Mouse (Mus musculus) liver, embryonic 14.5 days (tissue): ENCODE data around the gene Foxk1. TPM values are rescaled to one million over a fixed set of nuclear protein-coding genes. Genes with fewer than 3 reads are reported as not detected.
A peak's percentile ranks its signal among the peaks of the same experiment; 100 is the strongest.

Experiments
- ATAC-seq: fragments of 200-750 bp; cut with Nextera tagmentation; 2 replicates; pipeline ENCODE4 v1.8.0; 2017; ENCODE audit warnings: moderate number of reproducible peaks, mild to moderate bottlenecking, moderate library complexity; ENCODE audit not compliant: insufficient read depth
- DNase-seq, 3 experiments: peaks; one replicate each; pipeline ENCODE4 v3.0.0-alpha.2; 2012 to 2013; ENCODE audit warnings: low read depth in 3 of 3, low spot score in 3 of 3
- H3K27ac ChIP-seq: fragments of 300-500 bp; sonication (generic); 2 replicates; pipeline ENCODE4 v1.5.1; 2014; ENCODE audit warnings: moderate library complexity, mild to moderate bottlenecking, control low read depth, inconsistent platforms
- H3K27me3 ChIP-seq: fragments of 300-500 bp; sonication (generic); 2 replicates; pipeline ENCODE4 v1.6.1; 2014; ENCODE audit warnings: mild to moderate bottlenecking, low read length, moderate library complexity; ENCODE audit not compliant: control insufficient read depth, insufficient read depth
- H3K36me3 ChIP-seq: fragments of 300-500 bp; sonication (generic); replicated peaks from 2 replicates; pipeline ENCODE4 v1.6.1; 2014; ENCODE audit warnings: low read depth; ENCODE audit not compliant: control insufficient read depth, insufficient read depth
- H3K4me1 ChIP-seq, 2 experiments: fragments of 200-500 bp in 1 of 2; fragments of 300-500 bp in 1 of 2; sonication (generic) in 1 of 2; replicated peaks; 2 replicates each; pipeline ENCODE4 v1.6.1; 2012 to 2014; ENCODE audit warnings: antibody characterized with exemption in 1 of 2, inconsistent platforms in 1 of 2, low read length in 1 of 2; ENCODE audit not compliant: control insufficient read depth in 2 of 2, insufficient read depth in 2 of 2
- H3K4me2 ChIP-seq: fragments of 300-500 bp; sonication (generic); 2 replicates; pipeline ENCODE4 v1.6.1; 2014; ENCODE audit warnings: low read depth, mild to moderate bottlenecking, control low read depth, moderate library complexity
- H3K4me3 ChIP-seq, 2 experiments: fragments of 200-500 bp in 1 of 2; fragments of 300-500 bp in 1 of 2; sonication (generic) in 1 of 2; 2 replicates each; pipeline ENCODE4 v1.5.1; 2012 to 2014; ENCODE audit warnings: low read depth in 2 of 2, low read length in 2 of 2, mild to moderate bottlenecking in 2 of 2, control low read depth in 1 of 2, inconsistent platforms in 1 of 2, moderate library complexity in 1 of 2; ENCODE audit not compliant: insufficient read depth in 1 of 2
- H3K9ac ChIP-seq: fragments of 300-500 bp; sonication (generic); replicated peaks from 2 replicates; pipeline ENCODE4 v1.6.1; 2014; ENCODE audit warnings: mild to moderate bottlenecking, control low read depth, moderate library complexity
- H3K9me3 ChIP-seq: fragments of 300-500 bp; sonication (generic); 2 replicates; pipeline ENCODE4 v1.6.1; 2016; ENCODE audit warnings: low read length, mixed read lengths; ENCODE audit not compliant: control insufficient read depth
- CTCF ChIP-seq: IDR thresholded peaks from 2 replicates; pipeline ENCODE4 v1.5.1; 2016; ENCODE audit warnings: antibody characterized with exemption, low read depth, control low read depth
- EP300 ChIP-seq: IDR thresholded peaks from 2 replicates; pipeline ENCODE4 v1.6.1; 2016; ENCODE audit warnings: antibody characterized with exemption, low read depth
- WGBS: fragments of 180-500 bp; shearing (Covaris S2); extraction: QIAGEN DNeasy Blood & Tissue Kit; methylation state at CpG from one replicate; pipeline ENCODE4 v1.1.7; 2014; ENCODE audit not compliant: insufficient replicate concordance; 5-methylcytosine and 5-hydroxymethylcytosine counted together
- polyA plus RNA-seq, 2 experiments: library from polyadenylated mRNA; depleted of rRNA in 1 of 2; stranded (reverse) in 1 of 2; unstranded in 1 of 2; fragments of >200 nt; fragmentation: Nextera tagmentation in 1 of 2; extraction: Ambion mirVana in 1 of 2; gene quantifications; 2 replicates each; pipeline versions ENCODE4 v1.2.1 to v1.2.3; 2012 to 2014

The Foxk1 gene
- polyA plus RNA-seq, 2 experiments: 1.1 to 2.4 TPM

DNA sequence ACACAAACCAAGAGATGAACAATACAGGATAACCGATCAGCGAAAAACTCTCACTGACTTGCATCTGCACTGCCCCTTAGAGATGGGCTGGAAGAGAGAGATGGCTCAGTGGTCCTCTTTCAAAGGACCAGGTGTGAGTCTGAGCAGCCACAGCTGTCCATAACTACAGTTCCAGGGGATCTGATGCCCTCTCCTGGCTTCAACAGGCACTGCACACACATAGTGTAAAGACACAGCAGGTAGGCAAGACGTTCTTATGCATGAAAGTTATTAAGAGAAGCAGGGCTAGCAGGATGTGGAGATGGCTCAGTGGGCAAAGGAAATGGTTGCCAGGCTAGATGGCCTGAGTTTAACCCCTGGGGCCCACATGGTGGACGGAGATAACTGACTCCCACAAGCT, 13.6 kb upstream of the Foxk1 start:
- no peak overlapping the region for H3K9ac ChIP-seq
- ATAC-seq: no peak
- 64% methylated on average over 4 of the region's 4 CpGs for WGBS
- no peak overlapping the region for H3K4me2 ChIP-seq
- no peak overlapping the region for H3K4me3 ChIP-seq
- H3K27ac ChIP-seq: no peak overlapping the region
- TF ChIP-seq EP300: no peak
- peak; percentile 72 for TF ChIP-seq CTCF
- H3K9me3 ChIP-seq: no peaks in the 10 kb centered on the region
- no peaks in the 10 kb centered on the region for H3K27me3 ChIP-seq
- no peak for DNase-seq
- H3K4me1 ChIP-seq: peaks cover 0 to 2% of the 10 kb centered on the region in 2 experiments; a peak in 1 of 4 replicates
- H3K36me3 ChIP-seq: no peaks in the 10 kb centered on the region

DNA sequence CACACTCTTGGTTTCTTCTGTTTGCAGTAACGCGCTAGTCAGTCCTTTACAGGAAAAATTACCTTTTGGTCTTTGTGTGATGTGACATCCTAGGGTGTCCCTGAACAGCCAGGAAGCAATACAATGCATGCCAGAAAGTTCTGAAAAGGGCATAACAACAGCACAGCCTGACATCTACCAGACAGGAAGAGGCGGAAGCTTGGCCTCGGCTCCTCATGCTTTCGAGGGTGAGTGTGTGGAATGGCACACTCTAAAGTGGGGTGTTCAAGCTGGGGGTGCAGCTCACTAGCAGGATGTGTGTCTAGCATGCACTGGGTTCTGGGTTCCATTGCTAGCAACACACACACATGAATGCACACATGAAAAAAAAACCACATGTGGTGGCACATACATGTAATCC, 9.6 kb upstream of the Foxk1 start:
- ATAC-seq: no peak
- H3K4me3 ChIP-seq: no peak overlapping the region
- H3K4me2 ChIP-seq: no peak overlapping the region
- H3K36me3 ChIP-seq: no peaks in the 10 kb centered on the region
- no peaks in the 10 kb centered on the region for H3K9me3 ChIP-seq
- TF ChIP-seq EP300 (no peak), CTCF (no peak)
- no peak overlapping the region for H3K27ac ChIP-seq
- WGBS: 63% methylated on average over 5 of the region's 5 CpGs
- H3K4me1 ChIP-seq: peaks cover 0 to 2% of the 10 kb centered on the region in 2 experiments; a peak in 1 of 4 replicates
- DNase-seq: no peak
- no peaks in the 10 kb centered on the region for H3K27me3 ChIP-seq
- H3K9ac ChIP-seq: no peak overlapping the region

DNA sequence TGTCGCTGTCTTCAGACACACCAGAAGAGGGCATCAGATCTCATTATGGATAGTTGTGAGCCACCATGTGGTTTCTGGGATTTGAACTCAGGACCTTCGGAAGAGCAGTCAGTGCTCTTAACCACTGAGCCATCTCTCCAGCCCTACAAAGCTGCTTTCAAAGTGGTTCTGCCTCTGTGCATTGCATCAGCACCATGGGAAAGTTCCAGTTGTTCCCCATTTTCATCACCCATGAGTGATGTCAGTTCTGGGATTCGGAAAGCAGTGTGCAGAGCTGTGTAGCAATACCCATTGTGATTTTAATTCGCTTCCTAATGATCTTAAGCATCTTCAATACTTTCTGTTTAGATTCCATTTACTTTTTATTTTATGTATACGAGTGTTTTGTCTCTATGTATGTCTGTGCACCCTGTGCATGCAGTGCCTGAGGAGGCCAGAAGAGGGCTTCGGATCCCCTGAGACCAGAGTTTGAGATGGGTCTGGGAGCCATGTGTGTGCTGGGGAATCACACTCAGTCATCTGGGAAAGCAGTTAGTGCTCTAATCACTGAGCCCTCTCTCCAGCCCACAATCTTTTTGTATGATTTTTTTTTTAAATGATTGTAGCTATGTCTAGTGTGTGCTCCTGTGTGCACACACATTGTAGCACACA, 6.6 kb upstream of the Foxk1 start:
- Histone ChIP-seq H3K9ac (no peak overlapping the region), H3K9me3 (no peaks in the 10 kb centered on the region), H3K36me3 (no peaks in the 10 kb centered on the region), H3K4me1 (peaks cover 0 to 2% of the 10 kb centered on the region in 2 experiments; a peak in 1 of 4 replicates), H3K4me3 (no peak overlapping the region), H3K27ac (no peak overlapping the region), H3K27me3 (no peaks in the 10 kb centered on the region), H3K4me2 (no peak overlapping the region)
- DNase-seq (no peak), ATAC-seq (no peak)
- 70% methylated on average over 6 of the region's 6 CpGs for WGBS
- TF ChIP-seq CTCF: peak; percentile 68
- no peak for TF ChIP-seq EP300

DNA sequence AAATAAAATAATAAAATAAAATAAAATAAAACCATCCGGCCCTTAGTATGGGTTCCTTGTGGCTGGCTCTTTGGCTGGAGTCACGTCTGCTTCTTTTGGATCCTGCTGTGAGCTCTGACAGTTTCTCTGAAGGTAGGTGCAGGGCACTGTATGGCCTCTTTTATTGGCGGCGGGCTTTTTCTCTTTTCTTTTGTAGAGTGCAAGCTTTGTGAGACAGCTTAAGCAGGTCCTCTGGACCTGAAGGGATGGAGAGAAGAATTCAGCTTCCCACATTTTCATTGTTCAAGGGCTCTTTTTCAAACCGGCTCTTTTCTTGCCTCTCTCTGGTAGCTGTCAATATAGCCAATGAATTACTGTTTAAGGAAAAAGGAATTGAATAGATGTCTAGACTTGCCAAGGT, 5.4 kb upstream of the Foxk1 start:
- no peak overlapping the region for H3K9ac ChIP-seq
- WGBS: 58% methylated on average over 5 of the region's 5 CpGs
- no peak overlapping the region for H3K4me3 ChIP-seq
- no peak for DNase-seq
- H3K9me3 ChIP-seq: no peaks in the 10 kb centered on the region
- H3K27ac ChIP-seq: no peak overlapping the region
- no peaks in the 10 kb centered on the region for H3K36me3 ChIP-seq
- ATAC-seq: no peak
- H3K27me3 ChIP-seq: no peaks in the 10 kb centered on the region
- no peak overlapping the region for H3K4me2 ChIP-seq
- TF ChIP-seq CTCF (no peak), EP300 (no peak)
- H3K4me1 ChIP-seq: peaks cover 6 to 13% of the 10 kb centered on the region in 2 experiments

DNA sequence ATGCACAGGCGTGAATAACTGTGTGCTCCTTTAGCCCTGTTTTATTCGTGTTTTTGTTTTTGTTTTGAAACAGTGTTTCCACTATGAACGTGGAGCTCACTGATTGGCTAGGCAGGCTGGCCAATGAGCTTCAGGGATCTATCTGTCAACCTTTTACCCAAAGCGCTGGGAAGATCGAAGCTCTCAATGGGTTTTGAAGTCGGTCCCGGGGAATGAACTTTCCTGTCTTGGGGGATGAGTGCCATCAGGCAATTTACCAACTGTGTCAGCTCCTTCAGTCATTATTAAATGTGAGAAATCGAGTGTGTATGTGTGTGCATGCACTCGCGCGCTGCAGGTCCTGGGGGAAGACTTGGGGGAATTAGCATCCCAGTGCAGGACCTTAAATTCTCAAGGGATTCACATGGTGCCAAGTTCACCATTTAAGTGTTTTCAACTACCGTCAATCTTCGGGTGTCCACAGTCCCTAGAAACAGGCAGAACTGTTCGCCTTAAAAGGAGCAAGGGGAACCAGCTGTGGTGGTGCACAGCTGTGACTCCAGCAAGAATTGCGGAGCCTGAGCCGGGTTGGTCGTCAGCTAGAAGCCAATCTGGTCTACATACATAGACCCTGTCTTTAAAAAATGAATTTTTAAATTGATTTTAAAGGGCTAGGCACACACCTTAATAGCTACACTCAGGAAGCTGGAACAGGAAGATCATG, 965 bp upstream of the Foxk1 start:
- H3K4me1 ChIP-seq: peaks cover 13 to 33% of the 10 kb centered on the region in 2 experiments

More for the DNA sequence above, 965 bp upstream of the Foxk1 start:
- 14% methylated on average over 17 of the region's 17 CpGs for WGBS
- H3K27ac ChIP-seq: no peak overlapping the region; the same call in none of the 2 replicates
- H3K4me2 ChIP-seq: peak overlapping the region; percentile 92
- H3K36me3 ChIP-seq: no peaks in the 10 kb centered on the region
- H3K27me3 ChIP-seq: no peaks in the 10 kb centered on the region
- TF ChIP-seq CTCF (no peak), EP300 (no peak)
- DNase-seq (peak; percentile 55 to 65 (median 64)), ATAC-seq (peak; percentile 22)
- peak overlapping the region; percentile 53 for H3K9ac ChIP-seq
- peak overlapping the region; percentile 60 to 96 for H3K4me3 ChIP-seq
- no peaks in the 10 kb centered on the region for H3K9me3 ChIP-seq
